In the genomic region with DNA sequence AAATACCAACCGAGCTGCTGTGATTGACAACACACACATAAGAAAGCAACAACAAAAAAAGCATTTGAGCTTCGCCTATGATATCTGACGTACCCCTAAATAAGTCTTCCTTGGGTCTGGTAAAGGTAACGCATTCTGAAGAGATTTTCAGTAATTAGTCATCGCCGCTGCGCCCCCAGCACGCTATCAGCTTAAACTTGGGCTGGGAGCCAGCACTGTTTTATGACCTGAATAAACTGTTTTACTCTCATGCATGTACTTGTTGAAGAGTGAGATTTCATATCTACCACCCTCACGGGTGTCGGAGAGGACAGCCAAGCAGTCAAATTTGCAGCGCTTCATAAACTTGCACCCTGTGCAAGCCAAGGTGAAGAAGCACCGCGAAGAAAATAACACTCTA, we compare ENCODE assay signal across 10 mouse cellular contexts. TPM values are rescaled to one million over a fixed set of nuclear protein-coding genes. Genes with fewer than 3 reads are reported as not detected.
DNase-seq lines count a peak whose midpoint lies in the region; ATAC-seq lines count a peak whose summit lies in the region.
"Had no signal": no experiment of that assay in that cellular context is flagged by ENCODE, and none has a peak within 500 bp of the region (broad histone marks: within the 10 kb centered on the region; RNA-seq: fewer than 3 reads in every experiment).

No protein-coding gene starts in this region.

- H3K4me1 ChIP-seq in heart, embryonic 11.5 days (ENCODE audit: control insufficient read depth, insufficient read depth, low read length): peaks cover 57% of the 10 kb centered on the region
- peaks cover 59% of the 10 kb centered on the region for H3K4me1 ChIP-seq in lung, embryonic 15.5 days
- H3K4me1 ChIP-seq in intestine, embryonic 14.5 days (replicated peaks; ENCODE audit: control insufficient read depth, insufficient read depth, low read length): peaks cover 42% of the 10 kb centered on the region
- peaks cover 35% of the 10 kb centered on the region for H3K4me1 ChIP-seq in stomach, embryonic 15.5 days

- no peaks in the 10 kb centered on the region for H3K27me3 ChIP-seq in heart, embryonic 11.5 days (ENCODE audit: control insufficient read depth, insufficient read depth, low read length)
- H3K27me3 ChIP-seq in lung, embryonic 15.5 days: no peaks in the 10 kb centered on the region
- no peaks in the 10 kb centered on the region for H3K27me3 ChIP-seq in intestine, embryonic 14.5 days (replicated peaks; ENCODE audit: control insufficient read depth, insufficient read depth, low read length)
- H3K27me3 ChIP-seq in stomach, embryonic 15.5 days (replicated peaks): no peaks in the 10 kb centered on the region
- H3K27me3 ChIP-seq: CH12.LX had no signal

- H3K9me3 ChIP-seq in heart, embryonic 11.5 days (replicated peaks; ENCODE audit: control insufficient read depth, low read length): no peaks in the 10 kb centered on the region
- no peaks in the 10 kb centered on the region for H3K9me3 ChIP-seq in lung, embryonic 15.5 days
- H3K9me3 ChIP-seq in intestine, embryonic 14.5 days (ENCODE audit: control insufficient read depth, low read length): no peaks in the 10 kb centered on the region
- no peaks in the 10 kb centered on the region for H3K9me3 ChIP-seq in stomach, embryonic 15.5 days

- H3K36me3 ChIP-seq in heart, embryonic 11.5 days (ENCODE audit: control insufficient read depth, insufficient read depth, low read length): no peaks in the 10 kb centered on the region
- H3K36me3 ChIP-seq in lung, embryonic 15.5 days: no peaks in the 10 kb centered on the region
- H3K36me3 ChIP-seq in intestine, embryonic 14.5 days (ENCODE audit: control insufficient read depth, insufficient read depth, low read length): no peaks in the 10 kb centered on the region
- H3K36me3 ChIP-seq in stomach, embryonic 15.5 days: no peaks in the 10 kb centered on the region

- no peak for DNase-seq in heart, postnatal 4 days
- no peak for DNase-seq in lung, postnatal 14 days
- no peak for DNase-seq in intestine, embryonic 14.5 days (ENCODE audit: low spot score)
- no peak for DNase-seq in adrenal gland, postnatal 10 days
- no peak for DNase-seq in embryo, embryonic 10 days (ENCODE audit: low spot score)

- H3K27ac ChIP-seq in heart, embryonic 11.5 days (ENCODE audit: low read depth, low read length): peak overlapping the region; percentile 70
- peak overlapping the region; percentile 95 for H3K27ac ChIP-seq in lung, embryonic 15.5 days
- peak overlapping the region; percentile 80 for H3K27ac ChIP-seq in intestine, embryonic 14.5 days (ENCODE audit: low read depth)
- H3K27ac ChIP-seq in stomach, embryonic 15.5 days: peak overlapping the region; percentile 94
- H3K27ac ChIP-seq: macrophage had no signal

- H3K9ac ChIP-seq in heart, embryonic 11.5 days (ENCODE audit: low read depth, low read length): peak overlapping the region; percentile 52; the same call in 1 of the 2 replicates
- no peak overlapping the region for H3K9ac ChIP-seq in lung, embryonic 15.5 days
- H3K9ac ChIP-seq in intestine, embryonic 14.5 days (ENCODE audit: low read length): 0 out of 2 replicates have a peak overlapping the region, but pooled peaks have one; percentile 10
- no peak overlapping the region for H3K9ac ChIP-seq in stomach, embryonic 15.5 days

- peak overlapping the region; percentile 46 for H3K4me2 ChIP-seq in heart, embryonic 11.5 days
- H3K4me2 ChIP-seq in lung, embryonic 15.5 days: peak overlapping the region; percentile 39
- H3K4me2 ChIP-seq in intestine, embryonic 14.5 days (ENCODE audit: low read length): peak overlapping the region; percentile 35
- H3K4me2 ChIP-seq in stomach, embryonic 15.5 days: peak overlapping the region; percentile 35

- 46% methylated on average over 13 of the region's 13 CpGs for WGBS in heart, embryonic 11.5 days (ENCODE audit: insufficient replicate concordance)
- 33% methylated on average over 13 of the region's 13 CpGs for WGBS in lung, embryonic 15.5 days
- WGBS in intestine, embryonic 14.5 days: 53% methylated on average over 13 of the region's 13 CpGs
- WGBS in stomach, embryonic 15.5 days: 49% methylated on average over 13 of the region's 13 CpGs

- no peak overlapping the region for H3K4me3 ChIP-seq in heart, embryonic 11.5 days (ENCODE audit: low read depth, low read length)
- H3K4me3 ChIP-seq in lung, embryonic 15.5 days: no peak overlapping the region
- H3K4me3 ChIP-seq in intestine, embryonic 14.5 days (ENCODE audit: low read depth, low read length): no peak overlapping the region
- no peak overlapping the region; the same call in 1 of the 2 replicates for H3K4me3 ChIP-seq in stomach, embryonic 15.5 days (replicated peaks)

- ATAC-seq in heart, embryonic 11.5 days (replicated peaks; ENCODE audit: insufficient number of reproducible peaks, low FRiP score, low TSS enrichment): no peak
- ATAC-seq in lung, embryonic 15.5 days (ENCODE audit: borderline replicate concordance, extremely low read depth, low FRiP score, low TSS enrichment): no peak
- ATAC-seq in intestine, embryonic 14.5 days (replicated peaks; ENCODE audit: low FRiP score, low TSS enrichment, low read depth): peak; percentile 36
- ATAC-seq in stomach, embryonic 15.5 days (ENCODE audit: insufficient read depth, low FRiP score, low read depth): peak; percentile 7; the same call in 1 of the 2 replicates

RNA-seq across cellular contexts. Expression of a gene that starts 26.7 kb away (rescaled TPM):
- polyA plus RNA-seq in heart, embryonic 11.5 days (2014; fragmentation: Nextera tagmentation; extraction: Ambion mirVana): 35.0 and 41.4 TPM in 2 replicates
- 10 to 100 TPM; 52.2 to 58.7 TPM for total RNA-seq in heart, postnatal 4 days (2021)
- polyA plus RNA-seq in lung, embryonic 15.5 days (2015; fragmentation: Nextera tagmentation; extraction: Ambion mirVana): 20.2 and 22.2 TPM in 2 replicates
- 23.1 and 23.9 TPM in 2 replicates for polyA plus RNA-seq in intestine, embryonic 14.5 days (2014; fragmentation: Nextera tagmentation; extraction: Ambion mirVana)
- polyA plus RNA-seq in stomach, embryonic 15.5 days (2015; fragmentation: Nextera tagmentation; extraction: Ambion mirVana): 15.5 and 16.8 TPM in 2 replicates
- 10 to 100 TPM; 18.4 to 24.3 TPM for total RNA-seq in adrenal gland, postnatal 10 days (2021)

Comparison
In these comparisons a context has a peak if more than half of its experiments do, and no peak if none do; other contexts are left out.
1. ATAC-seq: peak in intestine, embryonic 14.5 days (single experiment) and stomach, embryonic 15.5 days (single experiment); none in heart, embryonic 11.5 days (single experiment) and lung, embryonic 15.5 days (single experiment).
2. H3K9ac ChIP-seq: peak in heart, embryonic 11.5 days (single experiment) and intestine, embryonic 14.5 days (single experiment); none in lung, embryonic 15.5 days (single experiment) and stomach, embryonic 15.5 days (single experiment).
3. Peak in every context shown above with its lines, with median percentiles within 50 percentile points of each other: H3K27ac ChIP-seq and H3K4me2 ChIP-seq.